Mouse (Mus musculus): ENCODE data around the gene Gm10721.
A peak's percentile ranks its signal among the peaks of the same experiment; 100 is the strongest.
"Not testable (repeated sequence)": the region's sequence is repeated elsewhere in the genome, so short reads cannot be mapped to it uniquely, and the experiment has no call there.

Gm10721 gene

GRCm38 (mm10) chr9:3025653-3026052 lies 12.7 kb downstream of the Gm10721 start:
- peak; percentile 76 for DNase-seq (ENCODE audit: low spot score)

- DNase-seq (ENCODE audit: low spot score) = not testable (repeated sequence)
These were observed 13.2 kb downstream of the Gm10721 start for GRCm38 (mm10) chr9:3026136-3026535.

GRCm38 (mm10) chr9:3026741-3027140 lies 13.8 kb downstream of the Gm10721 start:
- DNase-seq (ENCODE audit: low spot score) = not testable (repeated sequence)

- not testable (repeated sequence) for DNase-seq (ENCODE audit: low spot score)
These were observed 14.3 kb downstream of the Gm10721 start for GRCm38 (mm10) chr9:3027200-3027599.

- peak; percentile 25 for DNase-seq (ENCODE audit: low spot score)
These were observed 16.5 kb downstream of the Gm10721 start for GRCm38 (mm10) chr9:3029276-3030000.

GRCm38 (mm10) chr9:3030677-3031318 lies 17.9 kb downstream of the Gm10721 start:
- not testable (repeated sequence) for DNase-seq (ENCODE audit: low spot score)

GRCm38 (mm10) chr9:3034299-3034698 lies 21.4 kb downstream of the Gm10721 start, which contains the start of gene Gm17535:
TSS of gene Gm17535 (plus strand) at chr9:3034599.
- DNase-seq (ENCODE audit: low spot score) = not testable (repeated sequence)

- not testable (repeated sequence) for DNase-seq (ENCODE audit: low spot score)
These were observed 23.6 kb downstream of the Gm10721 start, which contains the start of gene Gm10715 for GRCm38 (mm10) chr9:3036577-3036976. TSS of gene Gm10715 (plus strand) at chr9:3036877.

GRCm38 (mm10) chr9:3038161-3038560 lies 25.2 kb downstream of the Gm10721 start:
- DNase-seq (ENCODE audit: low spot score) = not testable (repeated sequence)
